Mouse (Mus musculus): ENCODE results near the gene Zdhhc22. TPM values are rescaled to one million over a fixed set of nuclear protein-coding genes. Genes with fewer than 3 reads are reported as not detected.

Gene Zdhhc22
- polyA plus RNA-seq, 1 experiment from 2014 or later, result 2.1 TPM

DNA sequence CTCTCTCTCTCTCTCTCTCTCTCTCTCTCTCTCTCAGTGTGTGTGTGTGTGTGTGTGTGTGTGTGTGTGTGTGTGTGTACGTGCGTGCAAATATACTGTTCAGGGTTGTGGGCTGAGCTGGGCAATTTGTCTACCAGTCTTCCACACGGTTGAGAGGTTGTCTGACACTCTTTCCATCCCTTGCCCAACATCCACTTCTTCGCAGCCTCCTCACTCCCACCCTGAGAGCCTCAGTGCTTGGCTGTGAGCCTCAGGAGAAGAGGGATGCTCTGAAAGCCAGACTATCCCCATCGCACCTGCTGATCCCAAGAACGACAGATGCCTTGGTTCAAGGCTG lies 10.6 kb upstream of the Zdhhc22 start:
- no peak for ATAC-seq (ENCODE audit: insufficient read depth, low FRiP score, low TSS enrichment)
- H3K27ac ChIP-seq (ENCODE audit: low read depth, low read length), result no peak overlapping the region
- H3K9ac ChIP-seq (ENCODE audit: low read length), result no peak overlapping the region
- H3K4me2 ChIP-seq (ENCODE audit: low read depth), result no peak overlapping the region
- 48% methylated on average over 6 of the region's 6 CpGs for WGBS
- no peaks in the 10 kb centered on the region for H3K27me3 ChIP-seq (ENCODE audit: control insufficient read depth, insufficient read depth, low read length)
- DNase-seq (ENCODE audit: low spot score), result no peak
- H3K4me3 ChIP-seq (ENCODE audit: low read depth, low read length), result no peak overlapping the region
- no peaks in the 10 kb centered on the region for H3K36me3 ChIP-seq (ENCODE audit: control insufficient read depth, insufficient read depth, low read length)
- no peaks in the 10 kb centered on the region for H3K9me3 ChIP-seq (ENCODE audit: control insufficient read depth, low read length)
- no peaks in the 10 kb centered on the region for H3K4me1 ChIP-seq (ENCODE audit: control insufficient read depth, insufficient read depth, low read length)

GRCm38 (mm10) chr12:87000151-87000839 lies 10.1 kb upstream of the Zdhhc22 start:
- Histone ChIP-seq H3K27me3 (ENCODE audit: control insufficient read depth, insufficient read depth, low read length) (no peaks in the 10 kb centered on the region), H3K4me1 (ENCODE audit: control insufficient read depth, insufficient read depth, low read length) (no peaks in the 10 kb centered on the region), H3K27ac (ENCODE audit: low read depth, low read length) (no peak overlapping the region), H3K9ac (ENCODE audit: low read length) (no peak overlapping the region), H3K9me3 (ENCODE audit: control insufficient read depth, low read length) (no peaks in the 10 kb centered on the region), H3K4me2 (ENCODE audit: low read depth) (no peak overlapping the region), H3K36me3 (ENCODE audit: control insufficient read depth, insufficient read depth, low read length) (no peaks in the 10 kb centered on the region), H3K4me3 (ENCODE audit: low read depth, low read length) (no peak overlapping the region)
- WGBS, result 75% methylated on average over 5 of the region's 5 CpGs
- no peak for DNase-seq (ENCODE audit: low spot score)
- ATAC-seq (ENCODE audit: insufficient read depth, low FRiP score, low TSS enrichment), result no peak

DNA sequence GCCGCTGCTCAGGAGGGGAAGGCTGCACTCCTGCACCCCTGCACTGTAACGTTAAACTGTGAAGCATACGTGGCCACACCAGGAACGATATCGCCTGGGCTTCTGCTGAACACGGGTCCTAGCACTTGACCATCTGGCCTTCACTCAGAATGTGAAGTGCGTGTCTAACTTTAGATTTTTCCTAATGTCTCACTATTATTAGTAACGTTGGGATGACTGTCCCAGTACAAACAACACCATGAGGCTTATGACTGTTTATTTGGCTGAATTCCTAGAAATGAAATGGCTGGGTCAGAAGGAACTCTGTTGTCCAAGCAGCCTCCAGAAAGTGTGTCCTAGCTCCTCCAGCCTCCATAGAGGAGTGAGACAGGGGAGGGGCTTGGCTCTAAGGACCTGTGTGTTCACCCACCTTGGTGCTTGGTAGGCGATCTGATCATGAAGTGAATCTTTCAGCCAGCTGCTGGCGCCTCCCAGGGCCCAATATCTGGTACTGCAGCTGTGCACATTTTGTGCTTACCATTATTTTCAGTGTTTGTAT lies 9.1 kb upstream of the Zdhhc22 start:
- H3K9me3 ChIP-seq (ENCODE audit: control insufficient read depth, low read length), result no peaks in the 10 kb centered on the region
- H3K9ac ChIP-seq (ENCODE audit: low read length), result no peak overlapping the region
- no peak for DNase-seq (ENCODE audit: low spot score)
- ATAC-seq (ENCODE audit: insufficient read depth, low FRiP score, low TSS enrichment), result no peak
- WGBS, result 76% methylated on average over 10 of the region's 10 CpGs
- H3K27ac ChIP-seq (ENCODE audit: low read depth, low read length), result no peak overlapping the region
- no peaks in the 10 kb centered on the region for H3K27me3 ChIP-seq (ENCODE audit: control insufficient read depth, insufficient read depth, low read length)
- no peak overlapping the region for H3K4me2 ChIP-seq (ENCODE audit: low read depth)
- no peaks in the 10 kb centered on the region for H3K36me3 ChIP-seq (ENCODE audit: control insufficient read depth, insufficient read depth, low read length)
- H3K4me1 ChIP-seq (ENCODE audit: control insufficient read depth, insufficient read depth, low read length), result no peaks in the 10 kb centered on the region
- H3K4me3 ChIP-seq (ENCODE audit: low read depth, low read length), result no peak overlapping the region

DNA sequence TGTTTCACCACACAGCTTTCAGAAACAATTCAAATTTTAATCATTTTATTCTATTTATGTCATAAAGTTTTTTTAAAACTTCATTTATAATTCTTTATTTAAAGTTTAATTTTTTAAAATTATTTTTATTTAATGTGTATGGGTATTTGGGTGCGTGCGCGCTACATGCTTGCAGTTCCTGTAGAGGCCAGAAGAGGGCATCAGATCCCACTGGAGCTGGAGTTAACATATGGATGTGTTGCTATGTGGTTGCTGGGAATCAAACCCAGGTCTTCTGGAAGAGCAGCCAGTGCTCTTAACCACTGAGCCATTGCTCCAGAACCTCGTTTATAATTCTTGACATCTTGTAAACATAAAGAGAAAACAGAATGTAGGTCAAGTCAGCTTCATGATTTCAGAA lies 8.5 kb upstream of the Zdhhc22 start:
- WGBS, result 90% methylated on average over 4 of the region's 4 CpGs
- Histone ChIP-seq H3K36me3 (ENCODE audit: control insufficient read depth, insufficient read depth, low read length) (no peaks in the 10 kb centered on the region), H3K27ac (ENCODE audit: low read depth, low read length) (no peak overlapping the region), H3K4me2 (ENCODE audit: low read depth) (no peak overlapping the region), H3K27me3 (ENCODE audit: control insufficient read depth, insufficient read depth, low read length) (no peaks in the 10 kb centered on the region), H3K4me1 (ENCODE audit: control insufficient read depth, insufficient read depth, low read length) (no peaks in the 10 kb centered on the region), H3K9ac (ENCODE audit: low read length) (no peak overlapping the region), H3K4me3 (ENCODE audit: low read depth, low read length) (no peak overlapping the region), H3K9me3 (ENCODE audit: control insufficient read depth, low read length) (no peaks in the 10 kb centered on the region)
- DNase-seq (ENCODE audit: low spot score) (no peak), ATAC-seq (ENCODE audit: insufficient read depth, low FRiP score, low TSS enrichment) (no peak)

GRCm38 (mm10) chr12:86995931-86996330 lies 5.7 kb upstream of the Zdhhc22 start:
- H3K9me3 ChIP-seq (ENCODE audit: control insufficient read depth, low read length), result no peaks in the 10 kb centered on the region
- ATAC-seq (ENCODE audit: insufficient read depth, low FRiP score, low TSS enrichment) (no peak), DNase-seq (ENCODE audit: low spot score) (no peak)
- no peak overlapping the region for H3K9ac ChIP-seq (ENCODE audit: low read length)
- 83% methylated on average over 6 of the region's 6 CpGs for WGBS
- H3K27me3 ChIP-seq (ENCODE audit: control insufficient read depth, insufficient read depth, low read length), result peaks cover 6% of the 10 kb centered on the region
- no peaks in the 10 kb centered on the region for H3K36me3 ChIP-seq (ENCODE audit: control insufficient read depth, insufficient read depth, low read length)
- H3K4me3 ChIP-seq (ENCODE audit: low read depth, low read length), result no peak overlapping the region
- H3K4me2 ChIP-seq (ENCODE audit: low read depth), result no peak overlapping the region
- no peak overlapping the region for H3K27ac ChIP-seq (ENCODE audit: low read depth, low read length)
- H3K4me1 ChIP-seq (ENCODE audit: control insufficient read depth, insufficient read depth, low read length), result no peaks in the 10 kb centered on the region

DNA sequence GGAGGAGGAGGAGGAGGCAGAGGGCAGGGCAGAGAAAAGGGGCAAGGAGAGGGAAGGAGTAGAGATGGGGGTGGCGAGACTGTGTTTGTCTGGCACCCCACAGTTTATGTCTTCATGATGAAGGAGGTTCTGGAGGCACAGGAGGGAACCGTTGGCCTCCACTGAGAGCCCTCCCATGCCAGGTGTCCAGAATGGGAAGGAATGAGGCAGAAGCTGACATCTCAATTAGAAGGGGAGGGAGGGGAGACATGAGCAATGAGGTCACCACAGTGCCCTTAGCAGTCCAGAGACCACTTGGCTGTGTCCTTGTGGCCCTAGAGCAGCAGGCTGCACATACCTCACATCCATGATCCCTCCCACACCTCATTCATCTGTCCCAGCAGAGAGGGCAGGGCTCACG lies 4.5 kb upstream of the Zdhhc22 start:
- no peaks in the 10 kb centered on the region for H3K36me3 ChIP-seq (ENCODE audit: control insufficient read depth, insufficient read depth, low read length)
- peaks cover 5% of the 10 kb centered on the region for H3K4me1 ChIP-seq (ENCODE audit: control insufficient read depth, insufficient read depth, low read length)
- no peak overlapping the region for H3K4me2 ChIP-seq (ENCODE audit: low read depth)
- WGBS, result 50% methylated on average over 3 of the region's 3 CpGs
- peaks cover 17% of the 10 kb centered on the region for H3K27me3 ChIP-seq (ENCODE audit: control insufficient read depth, insufficient read depth, low read length)
- H3K27ac ChIP-seq (ENCODE audit: low read depth, low read length), result no peak overlapping the region
- H3K9me3 ChIP-seq (ENCODE audit: control insufficient read depth, low read length), result no peaks in the 10 kb centered on the region
- DNase-seq (ENCODE audit: low spot score) (no peak), ATAC-seq (ENCODE audit: insufficient read depth, low FRiP score, low TSS enrichment) (no peak)
- H3K4me3 ChIP-seq (ENCODE audit: low read depth, low read length), result no peak overlapping the region
- H3K9ac ChIP-seq (ENCODE audit: low read length), result no peak overlapping the region

GRCm38 (mm10) chr12:86994166-86994565 lies 3.9 kb upstream of the Zdhhc22 start:
- Histone ChIP-seq H3K27ac (ENCODE audit: low read depth, low read length) (no peak overlapping the region), H3K36me3 (ENCODE audit: control insufficient read depth, insufficient read depth, low read length) (no peaks in the 10 kb centered on the region), H3K4me1 (ENCODE audit: control insufficient read depth, insufficient read depth, low read length) (peaks cover 7% of the 10 kb centered on the region), H3K9me3 (ENCODE audit: control insufficient read depth, low read length) (no peaks in the 10 kb centered on the region), H3K4me2 (ENCODE audit: low read depth) (no peak overlapping the region), H3K9ac (ENCODE audit: low read length) (no peak overlapping the region), H3K27me3 (ENCODE audit: control insufficient read depth, insufficient read depth, low read length) (peaks cover 23% of the 10 kb centered on the region), H3K4me3 (ENCODE audit: low read depth, low read length) (no peak overlapping the region)
- ATAC-seq (ENCODE audit: insufficient read depth, low FRiP score, low TSS enrichment) (no peak), DNase-seq (ENCODE audit: low spot score) (no peak)
- 43% methylated on average over 4 of the region's 4 CpGs for WGBS

DNA sequence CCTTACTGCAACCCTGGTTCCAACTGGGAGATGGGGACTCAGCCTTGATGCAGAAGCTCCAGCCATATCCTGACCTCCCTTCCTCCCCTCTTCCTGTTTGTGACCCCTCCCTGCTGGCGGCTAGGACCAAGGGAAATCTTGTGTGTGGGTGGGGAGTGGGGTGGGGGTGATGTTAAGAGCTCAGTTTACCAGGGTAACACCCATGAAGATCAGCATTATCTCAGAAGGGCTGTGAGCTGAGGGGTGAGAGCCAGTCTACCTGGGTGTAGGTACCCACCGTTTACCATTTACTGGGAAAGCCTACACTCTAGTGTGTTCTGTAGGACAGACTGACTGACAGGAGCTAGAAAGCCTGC lies 503 bp upstream of the Zdhhc22 start:
- 47% methylated on average over 2 of the region's 2 CpGs for WGBS
- H3K4me3 ChIP-seq (ENCODE audit: low read depth, low read length), result peak overlapping the region; percentile 42

GRCm38 (mm10) chr12:86989378-86989777 lies 852 bp downstream of the Zdhhc22 start:
- Histone ChIP-seq H3K4me3 (ENCODE audit: low read depth, low read length) (peak overlapping the region; percentile 42; the same call in 1 of the 2 replicates), H3K36me3 (ENCODE audit: control insufficient read depth, insufficient read depth, low read length) (no peaks in the 10 kb centered on the region), H3K4me1 (ENCODE audit: control insufficient read depth, insufficient read depth, low read length) (peaks cover 7% of the 10 kb centered on the region), H3K27me3 (ENCODE audit: control insufficient read depth, insufficient read depth, low read length) (peaks cover 47% of the 10 kb centered on the region), H3K9me3 (ENCODE audit: control insufficient read depth, low read length) (no peaks in the 10 kb centered on the region), H3K9ac (ENCODE audit: low read length) (no peak overlapping the region), H3K4me2 (ENCODE audit: low read depth) (peak overlapping the region; percentile 87), H3K27ac (ENCODE audit: low read depth, low read length) (no peak overlapping the region)
- 10% methylated on average over 15 of the region's 15 CpGs for WGBS
- ATAC-seq (ENCODE audit: insufficient read depth, low FRiP score, low TSS enrichment), result no peak
- DNase-seq (ENCODE audit: low spot score), result no peak

More for the DNA sequence above, 503 bp upstream of the Zdhhc22 start:
- ATAC-seq (ENCODE audit: insufficient read depth, low FRiP score, low TSS enrichment) (no peak), DNase-seq (ENCODE audit: low spot score) (no peak)
- Histone ChIP-seq H3K27ac (ENCODE audit: low read depth, low read length) (no peak overlapping the region), H3K9ac (ENCODE audit: low read length) (no peak overlapping the region; the same call in 1 of the 2 replicates), H3K36me3 (ENCODE audit: control insufficient read depth, insufficient read depth, low read length) (no peaks in the 10 kb centered on the region), H3K27me3 (ENCODE audit: control insufficient read depth, insufficient read depth, low read length) (peaks cover 41% of the 10 kb centered on the region), H3K4me1 (ENCODE audit: control insufficient read depth, insufficient read depth, low read length) (peaks cover 7% of the 10 kb centered on the region), H3K9me3 (ENCODE audit: control insufficient read depth, low read length) (no peaks in the 10 kb centered on the region), H3K4me2 (ENCODE audit: low read depth) (peak overlapping the region; percentile 87)
